ENCODE assay signal across 8 mouse cellular contexts in the genomic region with DNA sequence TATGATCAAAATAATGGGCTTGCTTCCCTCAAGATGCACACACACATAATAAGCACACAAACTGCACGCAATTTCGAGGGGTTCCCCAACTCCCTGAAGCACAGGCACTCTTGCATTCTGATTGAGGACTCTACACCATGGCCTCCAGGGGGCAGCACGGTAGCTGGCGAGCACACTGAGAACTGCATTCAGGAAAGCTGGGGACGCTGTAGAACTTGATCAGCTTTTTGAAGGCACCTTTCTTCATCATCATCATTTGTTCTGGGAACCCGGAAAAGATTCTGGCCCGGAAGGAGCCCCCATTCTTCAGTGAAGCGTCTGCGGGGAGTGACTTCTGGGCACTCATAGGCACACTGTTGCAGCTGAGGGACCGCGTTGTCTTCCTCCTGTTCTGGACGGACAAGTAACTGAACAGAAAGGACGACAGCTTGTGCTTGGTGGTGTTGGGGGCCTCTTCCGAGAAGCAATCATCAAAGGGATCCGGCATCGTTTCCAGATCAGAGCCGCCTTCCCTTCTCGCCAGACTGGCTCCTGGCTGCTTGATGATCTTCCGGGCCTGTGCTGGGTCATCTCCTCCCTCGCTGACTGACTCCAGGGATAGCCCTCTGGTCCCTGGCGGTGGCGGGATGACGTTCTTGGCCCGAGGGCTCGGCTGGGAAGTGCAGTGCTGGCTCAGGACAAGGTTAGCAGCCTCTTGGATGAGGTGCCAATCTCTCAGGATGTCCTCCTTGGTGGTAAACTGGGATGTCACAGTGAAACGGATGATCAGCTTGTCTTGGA. TPM values are rescaled to one million over a fixed set of nuclear protein-coding genes. Genes with fewer than 3 reads are reported as not detected.
DNase-seq lines count a peak whose midpoint lies in the region; ATAC-seq and TF ChIP-seq lines count a peak whose summit lies in the region.

No protein-coding gene starts in this region.

- no peaks in the 10 kb centered on the region for H3K27me3 ChIP-seq in kidney, adult 2 months (replicated peaks; ENCODE audit: control insufficient read depth, insufficient read depth, low read length)
- no peaks in the 10 kb centered on the region for H3K27me3 ChIP-seq in hindbrain, postnatal 0 days (ENCODE audit: insufficient read depth, low read length)
- H3K27me3 ChIP-seq in limb, embryonic 11.5 days (ENCODE audit: control insufficient read depth, insufficient read depth, low read length): no peaks in the 10 kb centered on the region
- H3K27me3 ChIP-seq in midbrain, embryonic 13.5 days: 0 out of 2 replicates have a peak, but pooled peaks cover 3% of the 10 kb centered on the region

- peaks cover 1% of the 10 kb centered on the region; the same call in 1 of the 2 replicates for H3K36me3 ChIP-seq in kidney, adult 2 months (ENCODE audit: control insufficient read depth, insufficient read depth, low read length)
- H3K36me3 ChIP-seq in hindbrain, postnatal 0 days (ENCODE audit: insufficient read depth, low read length): no peaks in the 10 kb centered on the region
- no peaks in the 10 kb centered on the region for H3K36me3 ChIP-seq in limb, embryonic 11.5 days (ENCODE audit: control insufficient read depth, insufficient read depth, low read length)
- H3K36me3 ChIP-seq in midbrain, embryonic 13.5 days: no peaks in the 10 kb centered on the region

- peak; percentile 83 for TF ChIP-seq CTCF in kidney, adult 2 months (conservative IDR thresholded peaks at IDR 0.05; ENCODE audit: insufficient read depth, insufficient read length, low read depth, low read length)
- TF ChIP-seq CTCF in hindbrain, postnatal 0 days (IDR thresholded peaks at IDR 0.05; ENCODE audit: low read depth): peak; percentile 86

- H3K4me1 ChIP-seq in kidney, adult 2 months (ENCODE audit: control insufficient read depth, insufficient read depth, low read length): peaks cover 9% of the 10 kb centered on the region; the same call in 1 of the 2 replicates
- no peaks in the 10 kb centered on the region for H3K4me1 ChIP-seq in hindbrain, postnatal 0 days (ENCODE audit: insufficient read depth, low read length)
- no peaks in the 10 kb centered on the region for H3K4me1 ChIP-seq in limb, embryonic 11.5 days (ENCODE audit: control insufficient read depth, insufficient read depth, low read length)
- no peaks in the 10 kb centered on the region for H3K4me1 ChIP-seq in midbrain, embryonic 13.5 days (replicated peaks)

- no peak for TF ChIP-seq POLR2A in kidney, adult 2 months (IDR thresholded peaks at IDR 0.05; ENCODE audit: low read depth, low read length)

- peak overlapping the region; percentile 44 for H3K4me2 ChIP-seq in hindbrain, postnatal 0 days (ENCODE audit: low read depth, low read length)
- peak overlapping the region; percentile 44 for H3K4me2 ChIP-seq in limb, embryonic 11.5 days (ENCODE audit: low read depth, severe bottlenecking)
- peak overlapping the region; percentile 52 for H3K4me2 ChIP-seq in midbrain, embryonic 13.5 days (replicated peaks)

- H3K9ac ChIP-seq in hindbrain, postnatal 0 days (replicated peaks; ENCODE audit: low read length): no peak overlapping the region
- peak overlapping the region; percentile 40 for H3K9ac ChIP-seq in limb, embryonic 11.5 days (ENCODE audit: low read length)
- H3K9ac ChIP-seq in midbrain, embryonic 13.5 days (replicated peaks): peak overlapping the region; percentile 44; the same call in 1 of the 2 replicates

- ATAC-seq in hindbrain, postnatal 0 days: peak; percentile 68; the same call in 1 of the 2 replicates
- ATAC-seq in limb, embryonic 11.5 days (ENCODE audit: insufficient number of reproducible peaks, low FRiP score, low TSS enrichment, low read depth): peak; percentile 36
- ATAC-seq in midbrain, embryonic 13.5 days: 0 out of 2 replicates have a peak, but pooled peaks have one; percentile 43

- H3K27ac ChIP-seq in kidney, adult 2 months (ENCODE audit: insufficient read depth, low read depth, low read length): peak overlapping the region; percentile 49; the same call in 1 of the 2 replicates
- no peak overlapping the region for H3K27ac ChIP-seq in hindbrain, postnatal 0 days
- no peak overlapping the region for H3K27ac ChIP-seq in limb, embryonic 11.5 days (replicated peaks; ENCODE audit: low read depth, low read length)
- no peak overlapping the region for H3K27ac ChIP-seq in midbrain, embryonic 13.5 days

- H3K9me3 ChIP-seq in hindbrain, postnatal 0 days (ENCODE audit: low read length): no peaks in the 10 kb centered on the region
- H3K9me3 ChIP-seq in limb, embryonic 11.5 days (ENCODE audit: control insufficient read depth, low read length): no peaks in the 10 kb centered on the region
- H3K9me3 ChIP-seq in midbrain, embryonic 13.5 days: no peaks in the 10 kb centered on the region

- peak overlapping the region; percentile 22 for H3K4me3 ChIP-seq in kidney, adult 2 months (ENCODE audit: insufficient read depth, low read depth, low read length)
- peak overlapping the region; percentile 13 for H3K4me3 ChIP-seq in hindbrain, postnatal 0 days (ENCODE audit: low read length)
- no peak overlapping the region for H3K4me3 ChIP-seq in limb, embryonic 11.5 days (ENCODE audit: low read depth, low read length)
- peak overlapping the region; percentile 30 for H3K4me3 ChIP-seq in midbrain, embryonic 13.5 days (replicated peaks)

- peak; percentile 71 for DNase-seq in kidney, adult 2 months
- no peak for DNase-seq in kidney, adult 11 months
- peak; percentile 71 to 79 for DNase-seq in cerebellum, postnatal 36 days
- DNase-seq in gastrocnemius, adult 8-10 months (ENCODE audit: low spot score in 2 of 2): peak; percentile 21 to 32
- peak; percentile 78 for DNase-seq in hindbrain, postnatal 0 days (ENCODE audit: low spot score)
- peak; percentile 89 for DNase-seq in limb, embryonic 11.5 days (ENCODE audit: low spot score)
- peak; percentile 47 to 83 for DNase-seq in spleen, postnatal 10 days (ENCODE audit: low spot score in 2 of 2)

- 34% methylated on average over 26 of the region's 26 CpGs for WGBS in kidney, adult 2 months
- WGBS in hindbrain, postnatal 0 days: 29% methylated on average over 26 of the region's 26 CpGs
- WGBS in limb, embryonic 11.5 days: 21% methylated on average over 26 of the region's 26 CpGs
- WGBS in midbrain, embryonic 13.5 days: 36% methylated on average over 26 of the region's 26 CpGs

RNA-seq across cellular contexts. Expression of a gene that starts 25.1 kb away (rescaled TPM):
- polyA plus RNA-seq in kidney, adult 2 months (2012; rRNA removed): 8.1 and 11.7 TPM in 2 replicates
- total RNA-seq in gastrocnemius, adult 8-10 months (2022): under 1 TPM in 2 of 4 experiments, not detected in 2; 0.27 to 0.48 TPM
- 0.86 and 1.2 TPM in 2 replicates for total RNA-seq in hindbrain, postnatal 0 days (2014; rRNA removed)
- polyA plus RNA-seq in hindbrain, postnatal 0 days (2015; fragmentation: Nextera tagmentation; extraction: Ambion mirVana): 2.3 TPM in 2 replicates
- polyA plus RNA-seq in limb, embryonic 11.5 days (2014; fragmentation: Nextera tagmentation; extraction: Ambion mirVana): 0.45 and 0.84 TPM in 2 replicates
- polyA plus RNA-seq in midbrain, embryonic 13.5 days (2015; fragmentation: Nextera tagmentation; extraction: Ambion mirVana): 0.58 and 0.97 TPM in 2 replicates

RNA-seq across cellular contexts. Expression of a gene that starts 41.8 kb away (rescaled TPM):
- 1,333 and 1,911 TPM in 2 replicates for polyA plus RNA-seq in kidney, adult 2 months (2012; rRNA removed)
- under 1 TPM in 2 of 4 experiments, not detected in 2; 0.20 to 0.24 TPM for total RNA-seq in gastrocnemius, adult 8-10 months (2022)
- 6.4 and 9.8 TPM in 2 replicates for total RNA-seq in hindbrain, postnatal 0 days (2014; rRNA removed)
- 7.9 and 8.2 TPM in 2 replicates for polyA plus RNA-seq in hindbrain, postnatal 0 days (2015; fragmentation: Nextera tagmentation; extraction: Ambion mirVana)
- 0.23 TPM in 1 of 2 replicates, not detected in the other for polyA plus RNA-seq in limb, embryonic 11.5 days (2014; fragmentation: Nextera tagmentation; extraction: Ambion mirVana)
- 6.0 and 6.5 TPM in 2 replicates for polyA plus RNA-seq in midbrain, embryonic 13.5 days (2015; fragmentation: Nextera tagmentation; extraction: Ambion mirVana)

Comparison
In these comparisons a context has a peak if more than half of its experiments do, and no peak if none do; other contexts are left out.
1. RNA of a gene that starts 41.8 kb away (polyA plus RNA-seq): 1,333 to 1,911 TPM in kidney, adult 2 months; 7.9 to 8.2 TPM in hindbrain, postnatal 0 days, 6.0 to 6.5 TPM in midbrain, embryonic 13.5 days and 0.23 TPM in limb, embryonic 11.5 days; every median in the first group is over 100 times any median in the second.
2. Peak in every context shown above with its lines, with median percentiles within 50 percentile points of each other: ATAC-seq and H3K4me2 ChIP-seq.